Mouse (Mus musculus): ENCODE data around the gene Gm38100. TPM values are rescaled to one million over a fixed set of nuclear protein-coding genes. Genes with fewer than 3 reads are reported as not detected.

The Gm38100 gene
- polyA plus RNA-seq, 1 experiment from 2014 or later: not detected

- WGBS: 60% methylated on average over 4 of the region's 4 CpGs
- H3K27ac ChIP-seq (ENCODE audit: low read depth, low read length): no peak overlapping the region
- no peak overlapping the region for H3K9ac ChIP-seq (ENCODE audit: low read length)
- no peaks in the 10 kb centered on the region for H3K36me3 ChIP-seq (ENCODE audit: control insufficient read depth, insufficient read depth, low read length)
- no peaks in the 10 kb centered on the region for H3K9me3 ChIP-seq (ENCODE audit: control insufficient read depth, low read length)
- H3K4me2 ChIP-seq (ENCODE audit: low read depth): no peak overlapping the region
- DNase-seq (ENCODE audit: low spot score): no peak
- H3K4me3 ChIP-seq (ENCODE audit: low read depth, low read length): no peak overlapping the region
- peak; percentile 33; the same call in 1 of the 2 replicates for ATAC-seq (ENCODE audit: insufficient read depth, low FRiP score, low TSS enrichment)
- no peaks in the 10 kb centered on the region for H3K4me1 ChIP-seq (ENCODE audit: control insufficient read depth, insufficient read depth, low read length)
- H3K27me3 ChIP-seq (ENCODE audit: control insufficient read depth, insufficient read depth, low read length): no peaks in the 10 kb centered on the region
Measured at GRCm38 (mm10) chr1:175946718-175947315, 26.7 kb downstream of the Gm38100 start.

DNA sequence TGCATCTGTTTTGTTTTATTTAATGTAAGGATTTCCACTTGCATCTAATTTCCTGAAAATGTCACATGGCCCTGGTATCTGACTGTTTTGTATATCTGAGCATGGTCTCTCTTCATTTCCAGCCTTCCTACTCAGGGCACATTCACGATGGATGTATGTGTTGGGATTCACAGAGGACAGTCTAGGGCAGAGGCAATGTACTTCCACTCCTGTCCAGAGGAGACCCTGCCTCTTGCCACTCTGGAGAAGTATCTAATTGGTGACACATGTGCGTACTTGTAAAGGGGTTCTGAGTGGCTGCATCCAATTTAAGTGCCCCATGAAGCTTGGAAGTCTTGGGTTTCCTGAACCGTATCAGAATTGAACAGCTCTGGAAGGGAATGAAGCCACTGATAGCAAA is 30.3 kb downstream of the Gm38100 start:
- H3K36me3 ChIP-seq (ENCODE audit: control insufficient read depth, insufficient read depth, low read length): no peaks in the 10 kb centered on the region
- no peak overlapping the region for H3K9ac ChIP-seq (ENCODE audit: low read length)
- no peak overlapping the region for H3K4me3 ChIP-seq (ENCODE audit: low read depth, low read length)
- ATAC-seq (ENCODE audit: insufficient read depth, low FRiP score, low TSS enrichment) (no peak), DNase-seq (ENCODE audit: low spot score) (no peak)
- no peaks in the 10 kb centered on the region for H3K9me3 ChIP-seq (ENCODE audit: control insufficient read depth, low read length)
- 82% methylated on average over 3 of the region's 3 CpGs for WGBS
- no peaks in the 10 kb centered on the region for H3K4me1 ChIP-seq (ENCODE audit: control insufficient read depth, insufficient read depth, low read length)
- no peak overlapping the region for H3K4me2 ChIP-seq (ENCODE audit: low read depth)
- no peaks in the 10 kb centered on the region for H3K27me3 ChIP-seq (ENCODE audit: control insufficient read depth, insufficient read depth, low read length)
- H3K27ac ChIP-seq (ENCODE audit: low read depth, low read length): no peak overlapping the region

GRCm38 (mm10) chr1:175950851-175951250 is 30.7 kb downstream of the Gm38100 start:
- ATAC-seq (ENCODE audit: insufficient read depth, low FRiP score, low TSS enrichment) (no peak), DNase-seq (ENCODE audit: low spot score) (no peak)
- Histone ChIP-seq H3K9me3 (ENCODE audit: control insufficient read depth, low read length) (no peaks in the 10 kb centered on the region), H3K4me3 (ENCODE audit: low read depth, low read length) (no peak overlapping the region), H3K27ac (ENCODE audit: low read depth, low read length) (no peak overlapping the region), H3K4me1 (ENCODE audit: control insufficient read depth, insufficient read depth, low read length) (no peaks in the 10 kb centered on the region), H3K27me3 (ENCODE audit: control insufficient read depth, insufficient read depth, low read length) (no peaks in the 10 kb centered on the region), H3K9ac (ENCODE audit: low read length) (no peak overlapping the region), H3K36me3 (ENCODE audit: control insufficient read depth, insufficient read depth, low read length) (no peaks in the 10 kb centered on the region), H3K4me2 (ENCODE audit: low read depth) (no peak overlapping the region)
- WGBS: 97% methylated on average over 2 of the region's 2 CpGs

DNA sequence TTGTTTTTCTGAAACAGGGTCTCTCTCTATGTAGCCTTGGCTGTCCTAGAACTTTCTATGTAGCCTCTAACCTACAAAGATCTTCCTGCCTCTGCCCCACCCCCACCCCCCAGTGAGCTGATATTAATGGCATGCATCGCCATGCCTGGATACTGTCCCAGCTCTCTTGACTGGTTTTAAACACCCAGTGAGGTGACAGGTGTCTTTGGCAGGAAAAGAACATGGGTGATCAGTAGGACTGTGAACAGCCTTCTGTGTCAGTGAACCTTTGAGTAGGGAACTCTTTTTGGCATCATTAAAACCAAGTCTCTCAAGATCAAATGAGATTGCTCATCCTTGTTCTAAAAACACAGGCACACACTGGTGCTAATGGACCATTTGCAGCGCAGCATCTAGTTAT is 41.7 kb downstream of the Gm38100 start:
- ATAC-seq (ENCODE audit: insufficient read depth, low FRiP score, low TSS enrichment) (no peak), DNase-seq (ENCODE audit: low spot score) (no peak)
- Histone ChIP-seq H3K4me3 (ENCODE audit: low read depth, low read length) (no peak overlapping the region), H3K27me3 (ENCODE audit: control insufficient read depth, insufficient read depth, low read length) (no peaks in the 10 kb centered on the region), H3K9me3 (ENCODE audit: control insufficient read depth, low read length) (no peaks in the 10 kb centered on the region), H3K4me1 (ENCODE audit: control insufficient read depth, insufficient read depth, low read length) (no peaks in the 10 kb centered on the region), H3K36me3 (ENCODE audit: control insufficient read depth, insufficient read depth, low read length) (no peaks in the 10 kb centered on the region), H3K27ac (ENCODE audit: low read depth, low read length) (no peak overlapping the region), H3K4me2 (ENCODE audit: low read depth) (no peak overlapping the region), H3K9ac (ENCODE audit: low read length) (no peak overlapping the region)
- WGBS: 90% methylated on average over 2 of the region's 2 CpGs

DNA sequence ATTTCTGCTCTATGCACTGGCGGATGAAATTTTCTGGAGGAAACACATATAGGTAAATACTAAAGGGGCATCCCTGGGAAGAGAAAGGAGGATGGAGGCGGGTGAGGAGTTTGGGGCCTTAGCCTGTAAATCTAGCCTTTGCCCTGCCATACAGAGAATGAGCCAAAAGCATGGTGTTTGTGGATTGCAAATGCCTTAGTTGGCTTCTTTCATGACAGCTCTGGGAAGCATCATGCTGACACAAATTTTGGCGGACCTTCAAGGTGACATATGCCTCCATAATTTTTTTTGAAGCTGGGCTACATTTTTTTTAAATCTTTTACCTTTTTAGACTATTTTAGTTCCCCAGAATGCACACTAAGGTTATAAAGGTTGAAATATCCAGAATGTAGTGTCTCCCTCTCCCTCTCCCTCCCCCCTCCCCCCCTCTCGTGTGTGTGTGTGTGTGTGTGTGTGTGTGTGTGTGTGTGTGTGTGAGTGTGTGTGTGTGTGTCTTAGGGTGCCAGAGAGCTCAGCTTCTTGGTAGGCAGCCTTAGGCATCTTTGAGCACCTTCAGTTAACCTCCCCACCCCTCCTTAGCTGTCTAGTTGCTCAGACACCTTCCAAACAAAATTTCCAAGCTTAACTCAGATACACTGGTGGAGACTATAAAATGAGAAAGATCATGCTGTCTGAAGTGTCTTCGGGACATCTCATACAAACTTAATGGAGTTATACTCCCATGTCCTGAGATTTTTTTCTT is 47.0 kb downstream of the Gm38100 start:
- no peak overlapping the region for H3K27ac ChIP-seq (ENCODE audit: low read depth, low read length)

DNA sequence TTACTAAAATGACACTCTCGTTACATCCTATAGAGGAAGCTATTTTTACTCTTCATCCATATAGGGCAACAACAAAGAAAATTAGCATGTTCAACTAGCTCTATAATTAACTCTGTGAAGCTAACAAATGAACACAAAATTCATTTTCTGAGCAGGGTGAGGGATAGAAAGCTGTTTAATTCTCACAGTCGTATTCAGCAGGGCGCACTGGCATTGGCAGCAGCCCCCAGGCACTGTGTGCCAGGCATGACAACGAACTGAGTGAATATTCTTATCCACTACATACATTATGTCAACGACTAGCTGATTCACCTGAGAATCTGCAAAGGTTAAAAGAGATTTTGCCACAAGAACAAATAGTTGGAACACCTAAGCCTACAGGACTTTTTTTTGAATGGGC is 50.6 kb downstream of the Gm38100 start:
- Histone ChIP-seq H3K27ac (ENCODE audit: low read depth, low read length) (no peak overlapping the region), H3K4me2 (ENCODE audit: low read depth) (no peak overlapping the region), H3K36me3 (ENCODE audit: control insufficient read depth, insufficient read depth, low read length) (no peaks in the 10 kb centered on the region), H3K4me3 (ENCODE audit: low read depth, low read length) (no peak overlapping the region), H3K27me3 (ENCODE audit: control insufficient read depth, insufficient read depth, low read length) (no peaks in the 10 kb centered on the region), H3K9ac (ENCODE audit: low read length) (no peak overlapping the region), H3K9me3 (ENCODE audit: control insufficient read depth, low read length) (no peaks in the 10 kb centered on the region), H3K4me1 (ENCODE audit: control insufficient read depth, insufficient read depth, low read length) (no peaks in the 10 kb centered on the region)
- WGBS: 84% methylated on average over 5 of the region's 5 CpGs
- no peak for DNase-seq (ENCODE audit: low spot score)
- ATAC-seq (ENCODE audit: insufficient read depth, low FRiP score, low TSS enrichment): no peak

More for the DNA sequence above, 47.0 kb downstream of the Gm38100 start:
- H3K4me1 ChIP-seq (ENCODE audit: control insufficient read depth, insufficient read depth, low read length): no peaks in the 10 kb centered on the region
- WGBS: 94% methylated on average over 5 of the region's 5 CpGs
- H3K9ac ChIP-seq (ENCODE audit: low read length): no peak overlapping the region
- no peak overlapping the region for H3K4me2 ChIP-seq (ENCODE audit: low read depth)
- H3K27me3 ChIP-seq (ENCODE audit: control insufficient read depth, insufficient read depth, low read length): no peaks in the 10 kb centered on the region
- no peaks in the 10 kb centered on the region for H3K36me3 ChIP-seq (ENCODE audit: control insufficient read depth, insufficient read depth, low read length)
- H3K9me3 ChIP-seq (ENCODE audit: control insufficient read depth, low read length): no peaks in the 10 kb centered on the region
- no peak overlapping the region for H3K4me3 ChIP-seq (ENCODE audit: low read depth, low read length)
- ATAC-seq (ENCODE audit: insufficient read depth, low FRiP score, low TSS enrichment) (no peak), DNase-seq (ENCODE audit: low spot score) (no peak)

Other genes starting within 250 kb of the Gm38100 start
- 12.0 and 12.5 TPM in 2 replicates for gene Opn3, start 227.6 kb upstream of the Gm38100 start, polyA plus RNA-seq (2014; fragmentation: Nextera tagmentation; extraction: Ambion mirVana)
- 5.8 and 6.0 TPM in 2 replicates for gene Chml, start 227.4 kb upstream of the Gm38100 start, polyA plus RNA-seq (2014; fragmentation: Nextera tagmentation; extraction: Ambion mirVana)
- not detected in 2 replicates for gene Wdr64, start 221.7 kb upstream of the Gm38100 start, polyA plus RNA-seq (2014; fragmentation: Nextera tagmentation; extraction: Ambion mirVana)
- gene Exo1, start 39.7 kb upstream of the Gm38100 start, polyA plus RNA-seq (2014; fragmentation: Nextera tagmentation; extraction: Ambion mirVana): 100 and 112 TPM in 2 replicates
- gene Rbm8a2, start 58.8 kb downstream of the Gm38100 start, polyA plus RNA-seq (2014; fragmentation: Nextera tagmentation; extraction: Ambion mirVana): 0.68 and 0.82 TPM in 2 replicates